In genomic region chr6:28572991-28573759, GRCm38 (mm10) we compare ENCODE assay signal across 8 mouse cellular contexts.
DNase-seq lines count a peak whose midpoint lies in the region; ATAC-seq and TF ChIP-seq lines count a peak whose summit lies in the region.

No protein-coding gene starts in this region.

- H3K27me3 ChIP-seq in Patski (no peaks in the 10 kb centered on the region), myocyte (ENCODE audit: control insufficient read depth, insufficient read depth, insufficient read length) (no peaks in the 10 kb centered on the region)
- H3K27me3 ChIP-seq in forebrain, embryonic 13.5 days = no peaks in the 10 kb centered on the region

- CTCF ChIA-PET in Patski (lab: Charles Lee) = interaction anchor here (0.9 to 1.7 kb wide), 3 partner anchors 8 to 127 kb away, joined by 3 to 4 read pairs (median 3); no protein-coding TSS in a partner anchor

- H3K4me1 ChIP-seq in forebrain, embryonic 13.5 days = peaks cover 29% of the 10 kb centered on the region

- H3ac ChIP-seq in myocyte (ENCODE audit: control insufficient read depth, insufficient read length) = no peak overlapping the region

- H3K36me3 ChIP-seq in forebrain, embryonic 13.5 days (ENCODE audit: poor library complexity, severe bottlenecking) = no peaks in the 10 kb centered on the region
- no peaks in the 10 kb centered on the region for H3K36me3 ChIP-seq in myocyte (ENCODE audit: control insufficient read depth, insufficient read depth)

- 44% methylated on average over 11 of the region's 11 CpGs for WGBS in forebrain, embryonic 13.5 days

- POLR2A ChIA-PET in Patski (lab: Charles Lee) = interaction anchor here (1.2 kb wide), 1 partner anchor 19 kb away, joined by 3 read pairs; no protein-coding TSS in a partner anchor

- no peak overlapping the region for H3K9ac ChIP-seq in forebrain, embryonic 13.5 days

- no peaks in the 10 kb centered on the region for H3K9me3 ChIP-seq in forebrain, embryonic 13.5 days (replicated peaks)

- peak; percentile 55 for DNase-seq in layer of hippocampus, adult 11-12 months (ENCODE audit: low spot score)
- no peak for DNase-seq in layer of hippocampus, postnatal 25 days (ENCODE audit: extremely low spot score in 1 of 2, low spot score in 1 of 2)
- DNase-seq in Patski (ENCODE audit: low read depth, low spot score) = peak; percentile 80
- DNase-seq in kidney, adult 9 months = peak; percentile 20
- DNase-seq in thymus, postnatal 4 days = no peak

- H3K27ac ChIP-seq in forebrain, embryonic 13.5 days = peak overlapping the region; percentile 27; the same call in 1 of the 2 replicates

- peaks cover 20% of the 10 kb centered on the region for H3K79me2 ChIP-seq in myocyte (ENCODE audit: control insufficient read depth, insufficient read depth)

- no peak for TF ChIP-seq POLR2A in myocyte (IDR thresholded peaks at IDR 0.05; ENCODE audit: insufficient read length, low read depth)

- ATAC-seq in Patski = peak; percentile 100
- peak; percentile 88 for ATAC-seq in forebrain, embryonic 13.5 days
- ATAC-seq in granulocyte monocyte progenitor cell, adult 5-6 weeks (replicated peaks; ENCODE audit: poor library complexity, severe bottlenecking) = no peak

- in situ Hi-C loops in Patski (cut with MboI; ENCODE audit: low pct_unique_long_range_greater_than_20kb) = no loop called here

- no peak overlapping the region for H3K4me2 ChIP-seq in forebrain, embryonic 13.5 days
- peak overlapping the region; percentile 36 for H3K4me2 ChIP-seq in myocyte (ENCODE audit: low read depth)

- TF ChIP-seq CTCF in Patski (IDR thresholded peaks at IDR 0.05) = no peak

- H3K4me3 ChIP-seq in forebrain, embryonic 13.5 days = no peak overlapping the region
- H3K4me3 ChIP-seq in myocyte = no peak overlapping the region

TF ChIP-seq in myocyte, 11 proteins besides CTCF, POLR2A, EP300 and RAD21:
- peak; percentile 72 to 90 (median 83) for TF ChIP-seq MYOG (IDR thresholded peaks at IDR 0.05; ENCODE audit: control insufficient read depth in 1 of 3, insufficient read depth in 1 of 3, insufficient read length in 2 of 3, low read depth in 2 of 3)
- peak; percentile 23 for TF ChIP-seq TCF3 (IDR thresholded peaks at IDR 0.05; ENCODE audit: insufficient read length, low read depth)
- peak; percentile 18 for TF ChIP-seq TCF12 (IDR thresholded peaks at IDR 0.05; ENCODE audit: insufficient read depth, poor library complexity, severe bottlenecking)
- peak; percentile 48 to 91 (median 91) for TF ChIP-seq MYOD1 (IDR thresholded peaks at IDR 0.05; ENCODE audit: control insufficient read depth in 1 of 3, insufficient read length in 2 of 3, low read depth in 2 of 3)
- no peak for TF ChIP-seq SRF (IDR thresholded peaks at IDR 0.05; ENCODE audit: control insufficient read depth, insufficient read length, low read depth)
- no peak for TF ChIP-seq MAX (IDR thresholded peaks at IDR 0.05; ENCODE audit: low read depth)

Comparison
In these comparisons a context has a peak if more than half of its experiments do, and no peak if none do; other contexts are left out.
1. DNase-seq: peak in layer of hippocampus, adult 11-12 months (single experiment), Patski (single experiment) and kidney, adult 9 months (single experiment); none in layer of hippocampus, postnatal 25 days (0 of 2) and thymus, postnatal 4 days (single experiment).